35 mouse cellular contexts compared by ENCODE assay signal in genomic region chr7:127772080-127772479, GRCm38 (mm10). TPM values are rescaled to one million over a fixed set of nuclear protein-coding genes. Genes with fewer than 3 reads are reported as not detected.
DNase-seq lines count a peak whose midpoint lies in the region; ATAC-seq and TF ChIP-seq lines count a peak whose summit lies in the region.
"Had no signal": no experiment of that assay in that cellular context is flagged by ENCODE, and none has a peak within 500 bp of the region (broad histone marks: within the 10 kb centered on the region; RNA-seq: fewer than 3 reads in every experiment).

No protein-coding gene starts in this region.

- H3ac ChIP-seq in myocyte (ENCODE audit: control insufficient read depth, insufficient read length), result no peak overlapping the region

- no peak overlapping the region for H3K9ac ChIP-seq in liver, adult 2 months (ENCODE audit: low read depth, low read length)
- H3K9ac ChIP-seq in liver, embryonic 11.5 days (ENCODE audit: low read depth, low read length), result no peak overlapping the region
- H3K9ac ChIP-seq: embryonic facial prominence, embryonic 13.5 days; heart, embryonic 15.5 days; intestine, embryonic 15.5 days; limb, embryonic 12.5 days; liver, embryonic 14.5 days; lung, embryonic 14.5 days; neural tube, embryonic 15.5 days had no signal

- no peak for TF ChIP-seq POLR2A in liver, adult 2 months (IDR thresholded peaks at IDR 0.05; ENCODE audit: extremely low read depth, insufficient read depth, low read length)
- no peak for TF ChIP-seq POLR2A in myocyte (IDR thresholded peaks at IDR 0.05; ENCODE audit: insufficient read length, low read depth)

- no peak for TF ChIP-seq CTCF in liver, adult 2 months (IDR thresholded peaks at IDR 0.05; ENCODE audit: low read depth, low read length)

- WGBS in liver, adult 2 months, result 18% methylated on average over 3 of the region's 3 CpGs
- 68% methylated on average over 3 of the region's 3 CpGs for WGBS in liver, embryonic 11.5 days

- no peaks in the 10 kb centered on the region; the same call in 1 of the 2 replicates for H3K79me2 ChIP-seq in liver, adult 2 months (ENCODE audit: control insufficient read depth, insufficient read depth, low read length)
- no peaks in the 10 kb centered on the region for H3K79me2 ChIP-seq in myocyte (ENCODE audit: control insufficient read depth, insufficient read depth)

- H3K4me3 ChIP-seq in liver, adult 2 months (ENCODE audit: insufficient read depth, low read depth, low read length), result no peak overlapping the region
- H3K4me3 ChIP-seq in liver, embryonic 11.5 days (ENCODE audit: low read depth, low read length), result no peak overlapping the region
- H3K4me3 ChIP-seq in myocyte, result no peak overlapping the region
- H3K4me3 ChIP-seq: embryonic facial prominence, embryonic 13.5 days; erythroblast, embryonic 14.5 days; heart, embryonic 10.5 days; heart, embryonic 15.5 days; intestine, embryonic 15.5 days; limb, embryonic 12.5 days; neural tube, embryonic 15.5 days had no signal

- DNase-seq in liver, adult 2 months (ENCODE audit: extremely low read depth, low read depth, low spot score), result peak; percentile 64
- DNase-seq in liver, embryonic 11.5 days (ENCODE audit: low spot score), result no peak
- peak; percentile 47 for DNase-seq in 416B (ENCODE audit: low read depth)
- peak; percentile 23 for DNase-seq in Muller cell, postnatal 12 days (ENCODE audit: inconsistent ontology term)
- no peak for DNase-seq in frontal cortex, postnatal 25 days (ENCODE audit: low spot score in 2 of 2)
- DNase-seq in right cerebral cortex, adult 18-20 months, result no peak
- DNase-seq in c-Kit-positive CD71-positive TER-119-positive erythroid progenitor cells, embryonic 14.5 days (ENCODE audit: low spot score), result no peak
- DNase-seq: adrenal gland, adult 8-10 months; cerebellum, adult 11-12 months; embryo, embryonic 11 days; gastrocnemius, postnatal 14 days; heart, adult 11 months; kidney, adult 2 months; kidney, postnatal 36 days; lung, embryonic 14.5 days; lung, postnatal 14 days; retina, postnatal 1 day; right cerebral cortex, postnatal 25 days; spleen, adult 18-20 months had no signal

- H3K27me3 ChIP-seq in liver, adult 2 months (ENCODE audit: control insufficient read depth, insufficient read depth, low read length), result no peaks in the 10 kb centered on the region
- no peaks in the 10 kb centered on the region for H3K27me3 ChIP-seq in liver, embryonic 11.5 days (replicated peaks; ENCODE audit: control insufficient read depth, insufficient read depth, low read length)
- no peaks in the 10 kb centered on the region for H3K27me3 ChIP-seq in myocyte (ENCODE audit: control insufficient read depth, insufficient read depth, insufficient read length)
- H3K27me3 ChIP-seq: embryonic facial prominence, embryonic 13.5 days; heart, embryonic 15.5 days; intestine, embryonic 15.5 days; limb, embryonic 12.5 days; neural tube, embryonic 15.5 days had no signal

- H3K27ac ChIP-seq in liver, adult 2 months (replicated peaks; ENCODE audit: insufficient read depth, low read depth, low read length), result no peak overlapping the region
- no peak overlapping the region for H3K27ac ChIP-seq in liver, embryonic 11.5 days (ENCODE audit: low read depth, low read length)
- H3K27ac ChIP-seq: embryonic facial prominence, embryonic 13.5 days; heart, embryonic 10.5 days; heart, embryonic 15.5 days; intestine, embryonic 15.5 days; limb, embryonic 12.5 days; liver, embryonic 14.5 days; neural tube, embryonic 15.5 days had no signal

- H3K36me3 ChIP-seq in liver, adult 2 months (ENCODE audit: control insufficient read depth, insufficient read depth, low read length), result no peaks in the 10 kb centered on the region
- peaks cover 5% of the 10 kb centered on the region; the same call in 1 of the 2 replicates for H3K36me3 ChIP-seq in liver, embryonic 11.5 days (ENCODE audit: control insufficient read depth, insufficient read depth, low read length)
- H3K36me3 ChIP-seq in myocyte (ENCODE audit: control insufficient read depth, insufficient read depth), result no peaks in the 10 kb centered on the region
- H3K36me3 ChIP-seq: heart, embryonic 15.5 days had no signal

- no peak for ATAC-seq in liver, embryonic 11.5 days (replicated peaks; ENCODE audit: low FRiP score)
- ATAC-seq: hindbrain, embryonic 16.5 days; intestine, embryonic 15.5 days had no signal

- H3K4me2 ChIP-seq in liver, embryonic 11.5 days, result no peak overlapping the region
- H3K4me2 ChIP-seq in myocyte (ENCODE audit: low read depth), result no peak overlapping the region
- H3K4me2 ChIP-seq: neural tube, embryonic 15.5 days had no signal

- peaks cover 17% of the 10 kb centered on the region for H3K4me1 ChIP-seq in liver, adult 2 months (ENCODE audit: control insufficient read depth, insufficient read depth, low read length)
- H3K4me1 ChIP-seq in liver, embryonic 11.5 days (replicated peaks; ENCODE audit: control insufficient read depth, insufficient read depth, low read length), result peaks cover 40% of the 10 kb centered on the region

- H3K9me3 ChIP-seq in liver, embryonic 11.5 days (ENCODE audit: control insufficient read depth, low read length), result no peaks in the 10 kb centered on the region
- H3K9me3 ChIP-seq: embryonic facial prominence, embryonic 13.5 days; G1E; heart, embryonic 10.5 days; heart, embryonic 15.5 days; intestine, embryonic 15.5 days; limb, embryonic 12.5 days; neural tube, embryonic 15.5 days had no signal

TF ChIP-seq in myocyte, 11 proteins besides CTCF, POLR2A, EP300 and RAD21:
- TF ChIP-seq POLR2AphosphoS2 (IDR thresholded peaks at IDR 0.05; ENCODE audit: insufficient read length, low read depth), result peak; percentile 45
- TF ChIP-seq USF1 (IDR thresholded peaks at IDR 0.05; ENCODE audit: low read depth), result no peak

RNA-seq across cellular contexts. Expression of gene Orai3, which starts 2.5 kb away (rescaled TPM):
- total RNA-seq in liver, adult 2 months (2014; rRNA removed), result 10.2 and 14.7 TPM in 2 replicates
- 21.1 and 26.6 TPM in 2 replicates for polyA plus RNA-seq in liver, adult 2 months (2012; rRNA removed)
- 22.0 and 23.7 TPM in 2 replicates for polyA plus RNA-seq in liver, embryonic 11.5 days (2014; fragmentation: Nextera tagmentation; extraction: Ambion mirVana)
- polyA plus RNA-seq in myocyte (2012; fragmentation: generic; extraction: Trizol), result 16.3 TPM

RNA-seq across cellular contexts. Expression of gene Setd1a, which starts 4.4 kb away (rescaled TPM):
- total RNA-seq in liver, adult 2 months (2014; rRNA removed), result 2.6 and 5.4 TPM in 2 replicates
- 5.5 and 7.8 TPM in 2 replicates for polyA plus RNA-seq in liver, adult 2 months (2012; rRNA removed)
- 24.2 and 26.0 TPM in 2 replicates for polyA plus RNA-seq in liver, embryonic 11.5 days (2014; fragmentation: Nextera tagmentation; extraction: Ambion mirVana)
- polyA plus RNA-seq in myocyte (2012; fragmentation: generic; extraction: Trizol), result 13.7 TPM

RNA-seq across cellular contexts. Expression of gene Gm49388, which starts 13.3 kb away (rescaled TPM):
- not detected in 2 replicates for total RNA-seq in liver, adult 2 months (2014; rRNA removed)
- not detected in 2 replicates for polyA plus RNA-seq in liver, adult 2 months (2012; rRNA removed)
- polyA plus RNA-seq in liver, embryonic 11.5 days (2014; fragmentation: Nextera tagmentation; extraction: Ambion mirVana), result not detected in 2 replicates
- polyA plus RNA-seq in myocyte (2012; fragmentation: generic; extraction: Trizol), result 1.4 TPM
- polyA plus RNA-seq: embryonic facial prominence, embryonic 13.5 days; erythroblast, embryonic 14.5 days; forebrain, embryonic 11.5 days; heart, embryonic 10.5 days; heart, embryonic 15.5 days; hindbrain, embryonic 11.5 days; hindbrain, embryonic 16.5 days; intestine, embryonic 15.5 days; kidney, adult 2 months; kidney, embryonic 16.5 days; limb, embryonic 12.5 days; midbrain, embryonic 14.5 days; neural tube, embryonic 15.5 days; testis, adult 2 months had no signal

RNA-seq across cellular contexts. Expression of gene Fbxl19, which starts 27.7 kb away (rescaled TPM):
- 1.9 and 2.4 TPM in 2 replicates for total RNA-seq in liver, adult 2 months (2014; rRNA removed)
- 3.9 and 4.7 TPM in 2 replicates for polyA plus RNA-seq in liver, adult 2 months (2012; rRNA removed)
- 3.1 and 3.7 TPM in 2 replicates for polyA plus RNA-seq in liver, embryonic 11.5 days (2014; fragmentation: Nextera tagmentation; extraction: Ambion mirVana)
- polyA plus RNA-seq in myocyte (2012; fragmentation: generic; extraction: Trizol), result 11.9 TPM

RNA-seq across cellular contexts. Expression of gene Hsd3b7, which starts 28.3 kb away (rescaled TPM):
- 458 and 477 TPM in 2 replicates for total RNA-seq in liver, adult 2 months (2014; rRNA removed)
- polyA plus RNA-seq in liver, adult 2 months (2012; rRNA removed), result 1,150 and 1,162 TPM in 2 replicates
- polyA plus RNA-seq in liver, embryonic 11.5 days (2014; fragmentation: Nextera tagmentation; extraction: Ambion mirVana), result 31.4 and 32.4 TPM in 2 replicates
- polyA plus RNA-seq in myocyte (2012; fragmentation: generic; extraction: Trizol), result 15.0 TPM

Comparison
In these comparisons a context has a peak if more than half of its experiments do, and no peak if none do; other contexts are left out.
1. DNase-seq: peak in liver, adult 2 months (single experiment), 416B (single experiment) and Muller cell, postnatal 12 days (single experiment); none in liver, embryonic 11.5 days (single experiment), frontal cortex, postnatal 25 days (0 of 2), right cerebral cortex, adult 18-20 months (single experiment) and c-Kit-positive CD71-positive TER-119-positive erythroid progenitor cells, embryonic 14.5 days (single experiment).